Comparison of ENCODE assay signal across 12 mouse cellular contexts in genomic region chr9:44537625-44538301, GRCm38 (mm10). TPM values are rescaled to one million over a fixed set of nuclear protein-coding genes. Genes with fewer than 3 reads are reported as not detected.
DNase-seq lines count a peak whose midpoint lies in the region; ATAC-seq and TF ChIP-seq lines count a peak whose summit lies in the region.
"Had no signal": no experiment of that assay in that cellular context is flagged by ENCODE, and none has a peak within 500 bp of the region (broad histone marks: within the 10 kb centered on the region; RNA-seq: fewer than 3 reads in every experiment).

No protein-coding gene starts in this region.

- intact Hi-C loops in left cerebral cortex, postnatal 4 days (cut with DNase I), result no loop called here

- H3K9me3 ChIP-seq in kidney, embryonic 16.5 days (ENCODE audit: low read length), result no peaks in the 10 kb centered on the region
- no peaks in the 10 kb centered on the region for H3K9me3 ChIP-seq in kidney, embryonic 14.5 days (ENCODE audit: control insufficient read depth, low read length)
- no peaks in the 10 kb centered on the region for H3K9me3 ChIP-seq in stomach, postnatal 0 days (ENCODE audit: control insufficient read depth, low read length)

- no peak for TF ChIP-seq EP300 in stomach, postnatal 0 days (optimal IDR thresholded peaks at IDR 0.05)

- peak; percentile 82 for DNase-seq in liver, adult 2 months (ENCODE audit: extremely low read depth, low read depth, low spot score)
- DNase-seq in stomach, postnatal 0 days (ENCODE audit: low spot score), result no peak
- DNase-seq in left cerebral cortex, postnatal 4 days, result no peak
- DNase-seq in adrenal gland, adult 2 months, result no peak
- no peak for DNase-seq in cerebellum, postnatal 25 days
- DNase-seq: cerebellum, adult 9-10 months; kidney, postnatal 14 days; right cerebral cortex, postnatal 4 days had no signal

- H3K27ac ChIP-seq in kidney, embryonic 16.5 days (ENCODE audit: low read length), result no peak overlapping the region
- H3K27ac ChIP-seq in kidney, embryonic 14.5 days (ENCODE audit: low read depth, low read length), result no peak overlapping the region
- H3K27ac ChIP-seq in liver, adult 2 months (replicated peaks; ENCODE audit: insufficient read depth, low read depth, low read length), result peak overlapping the region; percentile 14
- 0 out of 2 replicates have a peak overlapping the region, but pooled peaks have one; percentile 8 for H3K27ac ChIP-seq in stomach, postnatal 0 days (replicated peaks)

- no peaks in the 10 kb centered on the region for H3K79me2 ChIP-seq in liver, adult 2 months (ENCODE audit: control insufficient read depth, insufficient read depth, low read length)

- TF ChIP-seq CTCF in liver, adult 2 months (IDR thresholded peaks at IDR 0.05; ENCODE audit: low read depth, low read length), result no peak
- no peak for TF ChIP-seq CTCF in stomach, postnatal 0 days (IDR thresholded peaks at IDR 0.05; ENCODE audit: low read depth)

- H3K36me3 ChIP-seq in kidney, embryonic 16.5 days (ENCODE audit: insufficient read depth, low read length), result no peaks in the 10 kb centered on the region
- H3K36me3 ChIP-seq in kidney, embryonic 14.5 days (ENCODE audit: control insufficient read depth, insufficient read depth, low read length), result no peaks in the 10 kb centered on the region
- no peaks in the 10 kb centered on the region for H3K36me3 ChIP-seq in liver, adult 2 months (ENCODE audit: control insufficient read depth, insufficient read depth, low read length)
- no peaks in the 10 kb centered on the region for H3K36me3 ChIP-seq in stomach, postnatal 0 days (ENCODE audit: control insufficient read depth, insufficient read depth, low read length)

- H3K27me3 ChIP-seq in kidney, embryonic 16.5 days (ENCODE audit: insufficient read depth, low read length), result no peaks in the 10 kb centered on the region
- H3K27me3 ChIP-seq in kidney, embryonic 14.5 days (ENCODE audit: control insufficient read depth, insufficient read depth, low read length), result no peaks in the 10 kb centered on the region
- no peaks in the 10 kb centered on the region for H3K27me3 ChIP-seq in liver, adult 2 months (ENCODE audit: control insufficient read depth, insufficient read depth, low read length)
- H3K27me3 ChIP-seq in stomach, postnatal 0 days (ENCODE audit: control insufficient read depth, insufficient read depth, low read length), result no peaks in the 10 kb centered on the region

- no peak overlapping the region for H3K4me3 ChIP-seq in kidney, embryonic 16.5 days (ENCODE audit: low read length)
- no peak overlapping the region for H3K4me3 ChIP-seq in kidney, embryonic 14.5 days (ENCODE audit: low read length)
- H3K4me3 ChIP-seq in liver, adult 2 months (ENCODE audit: insufficient read depth, low read depth, low read length), result peak overlapping the region; percentile 15; the same call in 1 of the 2 replicates
- H3K4me3 ChIP-seq in stomach, postnatal 0 days (ENCODE audit: low read depth, low read length), result no peak overlapping the region

- H3K4me1 ChIP-seq in kidney, embryonic 16.5 days (ENCODE audit: insufficient read depth, low read length), result peaks cover 11% of the 10 kb centered on the region
- peaks cover 12% of the 10 kb centered on the region; the same call in 1 of the 2 replicates for H3K4me1 ChIP-seq in kidney, embryonic 14.5 days (ENCODE audit: control insufficient read depth, insufficient read depth, low read length)
- H3K4me1 ChIP-seq in liver, adult 2 months (ENCODE audit: control insufficient read depth, insufficient read depth, low read length), result 0 out of 2 replicates have a peak, but pooled peaks cover 3% of the 10 kb centered on the region
- H3K4me1 ChIP-seq in stomach, postnatal 0 days (replicated peaks; ENCODE audit: control insufficient read depth, insufficient read depth), result no peaks in the 10 kb centered on the region

- 0 out of 2 replicates have a peak overlapping the region, but pooled peaks have one; percentile 3 for H3K4me2 ChIP-seq in kidney, embryonic 16.5 days (replicated peaks; ENCODE audit: low read depth, low read length)
- no peak overlapping the region for H3K4me2 ChIP-seq in kidney, embryonic 14.5 days (replicated peaks; ENCODE audit: low read depth, low read length)
- H3K4me2 ChIP-seq in stomach, postnatal 0 days (replicated peaks; ENCODE audit: low read depth), result no peak overlapping the region
- H3K4me2 ChIP-seq: midbrain, embryonic 11.5 days had no signal

- no peak overlapping the region for H3K9ac ChIP-seq in kidney, embryonic 16.5 days (replicated peaks; ENCODE audit: low read length)
- H3K9ac ChIP-seq in kidney, embryonic 14.5 days (ENCODE audit: low read depth, low read length), result no peak overlapping the region
- no peak overlapping the region for H3K9ac ChIP-seq in liver, adult 2 months (ENCODE audit: low read depth, low read length)
- no peak overlapping the region for H3K9ac ChIP-seq in stomach, postnatal 0 days (ENCODE audit: low read length)

- ATAC-seq in kidney, embryonic 16.5 days (ENCODE audit: low FRiP score, low TSS enrichment), result 0 out of 2 replicates have a peak, but pooled peaks have one; percentile 31
- ATAC-seq in kidney, embryonic 14.5 days (ENCODE audit: low FRiP score, low TSS enrichment), result no peak
- ATAC-seq in activated CD4-positive, CD25-positive, alpha-beta regulatory T cell, adult 4 months, result peak; percentile 55
- ATAC-seq in stomach, postnatal 0 days (ENCODE audit: low FRiP score, low TSS enrichment), result no peak

- 40% methylated on average over 19 of the region's 19 CpGs for WGBS in kidney, embryonic 16.5 days
- WGBS in kidney, embryonic 14.5 days, result 45% methylated on average over 19 of the region's 19 CpGs
- WGBS in liver, adult 2 months, result 44% methylated on average over 19 of the region's 19 CpGs
- 67% methylated on average over 19 of the region's 19 CpGs for WGBS in stomach, postnatal 0 days

- TF ChIP-seq POLR2A in liver, adult 2 months (IDR thresholded peaks at IDR 0.05; ENCODE audit: extremely low read depth, insufficient read depth, low read length), result no peak

RNA-seq across cellular contexts. Expression of gene Cxcr5, which starts 23.9 kb away (rescaled TPM):
- polyA plus RNA-seq in kidney, embryonic 16.5 days (2015; fragmentation: Nextera tagmentation; extraction: Ambion mirVana), result 0.11 TPM in 1 of 2 replicates, not detected in the other
- not detected in 2 replicates for polyA plus RNA-seq in kidney, embryonic 14.5 days (2014; fragmentation: Nextera tagmentation; extraction: Ambion mirVana)
- polyA plus RNA-seq in activated CD4-positive, CD25-positive, alpha-beta regulatory T cell, adult 4 months (2017; shearing (Covaris generic)), result 10 to 100 TPM; 49.2 to 80.2 TPM
- 0.18 and 0.20 TPM in 2 replicates for total RNA-seq in liver, adult 2 months (2014; rRNA removed)
- 0.24 and 1.4 TPM in 2 replicates for polyA plus RNA-seq in liver, adult 2 months (2012; rRNA removed)
- 0.13 and 0.21 TPM in 2 replicates for polyA plus RNA-seq in stomach, postnatal 0 days (2015; fragmentation: Nextera tagmentation; extraction: Ambion mirVana)
- total RNA-seq in left cerebral cortex, postnatal 4 days (2021), result not detected
- total RNA-seq in adrenal gland, adult 2 months (2021), result under 1 TPM in 1 of 2 experiments, not detected in 1; 0.17 TPM
- 0.15 and 0.26 TPM in 2 replicates for polyA plus RNA-seq in adrenal gland, adult 2 months (2012; rRNA removed)

RNA-seq across cellular contexts. Expression of gene Bcl9l, which starts 55.1 kb away (rescaled TPM):
- 11.3 and 12.4 TPM in 2 replicates for polyA plus RNA-seq in kidney, embryonic 16.5 days (2015; fragmentation: Nextera tagmentation; extraction: Ambion mirVana)
- polyA plus RNA-seq in kidney, embryonic 14.5 days (2014; fragmentation: Nextera tagmentation; extraction: Ambion mirVana), result 14.5 and 14.6 TPM in 2 replicates
- 10 to 100 TPM; 13.2 to 15.2 TPM for polyA plus RNA-seq in activated CD4-positive, CD25-positive, alpha-beta regulatory T cell, adult 4 months (2017; shearing (Covaris generic))
- total RNA-seq in liver, adult 2 months (2014; rRNA removed), result 5.4 and 5.9 TPM in 2 replicates
- polyA plus RNA-seq in liver, adult 2 months (2012; rRNA removed), result 26.0 and 27.9 TPM in 2 replicates
- 5.2 and 6.1 TPM in 2 replicates for polyA plus RNA-seq in stomach, postnatal 0 days (2015; fragmentation: Nextera tagmentation; extraction: Ambion mirVana)
- total RNA-seq in left cerebral cortex, postnatal 4 days (2021), result 100 to 1,000 TPM; 109 to 113 TPM
- 10 to 100 TPM; 41.9 to 61.1 TPM for total RNA-seq in adrenal gland, adult 2 months (2021)
- polyA plus RNA-seq in adrenal gland, adult 2 months (2012; rRNA removed), result 62.7 and 64.5 TPM in 2 replicates

Comparison
In these comparisons a context has a peak if more than half of its experiments do, and no peak if none do; other contexts are left out.
1. ATAC-seq: peak in kidney, embryonic 16.5 days (single experiment) and activated CD4-positive, CD25-positive, alpha-beta regulatory T cell, adult 4 months (single experiment); none in kidney, embryonic 14.5 days (single experiment) and stomach, postnatal 0 days (single experiment).
2. H3K27ac ChIP-seq: peak in liver, adult 2 months (single experiment) and stomach, postnatal 0 days (single experiment); none in kidney, embryonic 16.5 days (single experiment) and kidney, embryonic 14.5 days (single experiment).
3. RNA of gene Cxcr5, which starts 23.9 kb away (polyA plus RNA-seq): 49.2 to 80.2 TPM in activated CD4-positive, CD25-positive, alpha-beta regulatory T cell, adult 4 months; 0.24 to 1.4 TPM in liver, adult 2 months, 0.15 to 0.26 TPM in adrenal gland, adult 2 months, 0.13 to 0.21 TPM in stomach, postnatal 0 days, 0.11 TPM in kidney, embryonic 16.5 days and not detected in kidney, embryonic 14.5 days; every median in the first group is over 10 times any median in the second.